Mouse (Mus musculus): Measurements from ENCODE around the gene Pprc1.

The Pprc1 gene

GRCm38 (mm10) chr19:46033911-46034310 is 10.8 kb upstream of the Pprc1 start:
- DNase-seq (ENCODE audit: low read depth, low spot score): no peak

GRCm38 (mm10) chr19:46035971-46036370 is 8.7 kb upstream of the Pprc1 start:
- no peak for DNase-seq (ENCODE audit: low read depth, low spot score)

GRCm38 (mm10) chr19:46036477-46037242 is 8.0 kb upstream of the Pprc1 start:
- DNase-seq (ENCODE audit: low read depth, low spot score): no peak

- DNase-seq (ENCODE audit: low read depth, low spot score): no peak
These were observed 7.3 kb upstream of the Pprc1 start for GRCm38 (mm10) chr19:46037243-46037924.

GRCm38 (mm10) chr19:46037925-46038850 is 6.5 kb upstream of the Pprc1 start:
- DNase-seq (ENCODE audit: low read depth, low spot score): no peak

GRCm38 (mm10) chr19:46038851-46039260 is 5.8 kb upstream of the Pprc1 start:
- no peak for DNase-seq (ENCODE audit: low read depth, low spot score)

- DNase-seq (ENCODE audit: low read depth, low spot score): peak; percentile 89
These were observed 5.2 kb upstream of the Pprc1 start for GRCm38 (mm10) chr19:46039478-46039877.

GRCm38 (mm10) chr19:46040149-46040902 is 4.4 kb upstream of the Pprc1 start:
- DNase-seq (ENCODE audit: low read depth, low spot score): no peak

GRCm38 (mm10) chr19:46041299-46041932 is 3.3 kb upstream of the Pprc1 start:
- no peak for DNase-seq (ENCODE audit: low read depth, low spot score)

GRCm38 (mm10) chr19:46041933-46042475 is 2.7 kb upstream of the Pprc1 start:
- DNase-seq (ENCODE audit: low read depth, low spot score): peak; percentile 57

- DNase-seq (ENCODE audit: low read depth, low spot score): no peak
These were observed 2.1 kb upstream of the Pprc1 start for GRCm38 (mm10) chr19:46042476-46043011.

GRCm38 (mm10) chr19:46043380-46043779 is 1.3 kb upstream of the Pprc1 start:
- DNase-seq (ENCODE audit: low read depth, low spot score): no peak

GRCm38 (mm10) chr19:46044993-46045695 is 458 bp downstream of the Pprc1 start, which contains the start of gene Ldb1:
Gene Ldb1 (minus strand): TSS chr19:46045214.
- DNase-seq (ENCODE audit: low read depth, low spot score): peak; percentile 78

- peak; percentile 40 for DNase-seq (ENCODE audit: low read depth, low spot score)
These were observed 1.1 kb downstream of the Pprc1 start for GRCm38 (mm10) chr19:46045696-46046311.

- DNase-seq (ENCODE audit: low read depth, low spot score): no peak
These were observed 1.9 kb downstream of the Pprc1 start for GRCm38 (mm10) chr19:46046621-46047025.

- no peak for DNase-seq (ENCODE audit: low read depth, low spot score)
These were observed 2.7 kb downstream of the Pprc1 start for GRCm38 (mm10) chr19:46047426-46047825.

- DNase-seq (ENCODE audit: low read depth, low spot score): no peak
These were observed 4.4 kb downstream of the Pprc1 start for GRCm38 (mm10) chr19:46049129-46049528.

- DNase-seq (ENCODE audit: low read depth, low spot score): no peak
These were observed 5.8 kb downstream of the Pprc1 start for GRCm38 (mm10) chr19:46050462-46050861.

Measured in embryo, embryonic 11.5 days (tissue).